ENCODE assay signal across 8 mouse cellular contexts in the genomic region with DNA sequence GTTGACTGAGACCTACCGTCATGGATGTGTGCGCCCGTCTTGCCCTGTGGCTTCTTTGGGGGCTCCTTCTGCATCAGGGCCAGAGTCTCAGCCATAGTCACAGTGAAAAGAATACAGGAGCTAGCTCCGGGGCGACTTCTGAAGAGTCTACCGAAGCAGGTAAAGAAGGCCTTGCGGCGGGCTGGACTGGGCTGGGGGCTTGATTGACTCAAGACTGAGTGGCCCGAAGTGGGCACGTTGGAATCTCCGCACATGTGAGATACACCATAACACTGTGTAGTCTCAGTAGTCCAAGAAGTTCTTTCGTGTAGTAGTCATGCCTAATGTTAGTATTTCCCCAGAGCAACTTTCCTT. TPM values are rescaled to one million over a fixed set of nuclear protein-coding genes. Genes with fewer than 3 reads are reported as not detected.
DNase-seq lines count a peak whose midpoint lies in the region; ATAC-seq and TF ChIP-seq lines count a peak whose summit lies in the region.

No protein-coding gene starts in this region.

- H3K27me3 ChIP-seq in heart, embryonic 13.5 days (replicated peaks) = peaks cover 28% of the 10 kb centered on the region
- H3K27me3 ChIP-seq in ES-Bruce4 (ENCODE audit: control insufficient read depth, insufficient read depth, low read length, poor library complexity, severe bottlenecking) = no peaks in the 10 kb centered on the region; the same call in 1 of the 2 replicates
- H3K27me3 ChIP-seq in forebrain, embryonic 15.5 days = no peaks in the 10 kb centered on the region
- H3K27me3 ChIP-seq in liver, embryonic 16.5 days (ENCODE audit: control insufficient read depth, insufficient read depth, low read depth, low read length) = no peaks in the 10 kb centered on the region

- no peak for ATAC-seq in heart, embryonic 13.5 days (ENCODE audit: extremely low read depth, insufficient number of reproducible peaks, low FRiP score, low TSS enrichment)
- ATAC-seq in forebrain, embryonic 15.5 days (replicated peaks) = no peak
- no peak for ATAC-seq in liver, embryonic 16.5 days (ENCODE audit: low read depth)

- no peaks in the 10 kb centered on the region for H3K36me3 ChIP-seq in heart, embryonic 13.5 days
- no peaks in the 10 kb centered on the region for H3K36me3 ChIP-seq in ES-Bruce4 (ENCODE audit: control insufficient read depth, insufficient read depth, low read length, poor library complexity, severe bottlenecking)
- H3K36me3 ChIP-seq in forebrain, embryonic 15.5 days = no peaks in the 10 kb centered on the region
- no peaks in the 10 kb centered on the region for H3K36me3 ChIP-seq in liver, embryonic 16.5 days (ENCODE audit: control insufficient read depth, insufficient read depth)

- TF ChIP-seq POLR2A in ES-Bruce4 (IDR thresholded peaks at IDR 0.05; ENCODE audit: insufficient read depth, low read length) = no peak

- WGBS in heart, embryonic 13.5 days = 9% methylated on average over 12 of the region's 12 CpGs
- WGBS in forebrain, embryonic 15.5 days = 3% methylated on average over 12 of the region's 12 CpGs
- WGBS in liver, embryonic 16.5 days (ENCODE audit: insufficient replicate concordance) = 2% methylated on average over 12 of the region's 12 CpGs

- intact Hi-C loops in heart, postnatal 10 days (cut with DNase I) = no loop called here
- intact Hi-C loops in left cerebral cortex, postnatal 14 days (cut with DNase I) = no loop called here

- H3K27ac ChIP-seq in heart, embryonic 13.5 days (replicated peaks) = no peak overlapping the region
- no peak overlapping the region for H3K27ac ChIP-seq in ES-Bruce4 (ENCODE audit: insufficient read depth, low read length)
- no peak overlapping the region for H3K27ac ChIP-seq in forebrain, embryonic 15.5 days (replicated peaks)
- H3K27ac ChIP-seq in liver, embryonic 16.5 days (ENCODE audit: low read length) = peak overlapping the region; percentile 75

- peak overlapping the region; percentile 88 for H3K9ac ChIP-seq in heart, embryonic 13.5 days
- H3K9ac ChIP-seq in ES-Bruce4 (ENCODE audit: low read depth, poor library complexity, severe bottlenecking) = peak overlapping the region; percentile 67
- peak overlapping the region; percentile 67 for H3K9ac ChIP-seq in forebrain, embryonic 15.5 days (replicated peaks)
- H3K9ac ChIP-seq in liver, embryonic 16.5 days (ENCODE audit: low read depth, low read length) = peak overlapping the region; percentile 87

- no peaks in the 10 kb centered on the region for H3K9me3 ChIP-seq in heart, embryonic 13.5 days
- H3K9me3 ChIP-seq in ES-Bruce4 (replicated peaks; ENCODE audit: control insufficient read depth, insufficient read depth, low read length, poor library complexity, severe bottlenecking) = no peaks in the 10 kb centered on the region
- no peaks in the 10 kb centered on the region for H3K9me3 ChIP-seq in forebrain, embryonic 15.5 days
- H3K9me3 ChIP-seq in liver, embryonic 16.5 days (replicated peaks; ENCODE audit: control insufficient read depth, low read length) = no peaks in the 10 kb centered on the region

- H3K4me1 ChIP-seq in heart, embryonic 13.5 days = peaks cover 33% of the 10 kb centered on the region
- no peaks in the 10 kb centered on the region for H3K4me1 ChIP-seq in ES-Bruce4 (ENCODE audit: control insufficient read depth, insufficient read depth, low read length)
- peaks cover 11% of the 10 kb centered on the region for H3K4me1 ChIP-seq in forebrain, embryonic 15.5 days
- peaks cover 46% of the 10 kb centered on the region for H3K4me1 ChIP-seq in liver, embryonic 16.5 days (ENCODE audit: control insufficient read depth, low read depth, low read length)

- no peak for TF ChIP-seq EP300 in ES-Bruce4 (IDR thresholded peaks at IDR 0.05; ENCODE audit: insufficient read depth, low read depth, low read length)

- peak overlapping the region; percentile 85 for H3K4me3 ChIP-seq in heart, embryonic 13.5 days
- H3K4me3 ChIP-seq in ES-Bruce4 (ENCODE audit: low read depth, low read length) = peak overlapping the region; percentile 91
- peak overlapping the region; percentile 79 for H3K4me3 ChIP-seq in forebrain, embryonic 15.5 days
- peak overlapping the region; percentile 90 for H3K4me3 ChIP-seq in liver, embryonic 16.5 days (ENCODE audit: low read depth, low read length)

- no peak for DNase-seq in heart, postnatal 10 days
- DNase-seq in left cerebral cortex, postnatal 14 days (ENCODE audit: low spot score in 2 of 2) = no peak
- DNase-seq in layer of hippocampus, adult 11-12 months (ENCODE audit: low spot score) = no peak
- DNase-seq in frontal cortex, postnatal 14 days (ENCODE audit: low spot score in 2 of 2) = no peak

- peak overlapping the region; percentile 88 for H3K4me2 ChIP-seq in heart, embryonic 13.5 days
- peak overlapping the region; percentile 87 for H3K4me2 ChIP-seq in forebrain, embryonic 15.5 days (replicated peaks)
- peak overlapping the region; percentile 92 for H3K4me2 ChIP-seq in liver, embryonic 16.5 days (ENCODE audit: low read depth, low read length)

- TF ChIP-seq CTCF in ES-Bruce4 (IDR thresholded peaks at IDR 0.05; ENCODE audit: low read depth, low read length) = no peak

RNA-seq across cellular contexts. Expression of gene Stim1, which starts 0.8 kb away (rescaled TPM):
- 11.7 and 13.0 TPM in 2 replicates for polyA plus RNA-seq in heart, embryonic 13.5 days (2015; fragmentation: Nextera tagmentation; extraction: Ambion mirVana)
- total RNA-seq in heart, postnatal 10 days (2021) = 10 to 100 TPM; 23.4 to 30.7 TPM
- 26.0 and 28.9 TPM in 2 replicates for polyA plus RNA-seq in ES-Bruce4 (2011; ENCODE audit: insufficient read depth, insufficient read length, low read depth, missing spikeins)
- polyA plus RNA-seq in forebrain, embryonic 15.5 days (2015; fragmentation: Nextera tagmentation; extraction: Ambion mirVana) = 9.6 and 11.1 TPM in 2 replicates
- 15.8 and 16.2 TPM in 2 replicates for polyA plus RNA-seq in liver, embryonic 16.5 days (2015; fragmentation: Nextera tagmentation; extraction: Ambion mirVana)
- 10 to 100 TPM; 84.7 to 88.7 TPM for total RNA-seq in left cerebral cortex, postnatal 14 days (2021)

RNA-seq across cellular contexts. Expression of gene Rhog, which starts 12.5 kb away (rescaled TPM):
- polyA plus RNA-seq in heart, embryonic 13.5 days (2015; fragmentation: Nextera tagmentation; extraction: Ambion mirVana) = 43.8 and 46.5 TPM in 2 replicates
- total RNA-seq in heart, postnatal 10 days (2021) = 10 to 100 TPM; 40.8 to 42.2 TPM
- 20.0 and 20.4 TPM in 2 replicates for polyA plus RNA-seq in ES-Bruce4 (2011; ENCODE audit: insufficient read depth, insufficient read length, low read depth, missing spikeins)
- polyA plus RNA-seq in forebrain, embryonic 15.5 days (2015; fragmentation: Nextera tagmentation; extraction: Ambion mirVana) = 16.7 and 19.6 TPM in 2 replicates
- polyA plus RNA-seq in liver, embryonic 16.5 days (2015; fragmentation: Nextera tagmentation; extraction: Ambion mirVana) = 49.5 and 56.3 TPM in 2 replicates
- 10 to 100 TPM; 19.5 to 26.0 TPM for total RNA-seq in left cerebral cortex, postnatal 14 days (2021)

RNA-seq across cellular contexts. Expression of gene Pgap2, which starts 58.4 kb away (rescaled TPM):
- polyA plus RNA-seq in heart, embryonic 13.5 days (2015; fragmentation: Nextera tagmentation; extraction: Ambion mirVana) = 56.3 and 61.3 TPM in 2 replicates
- total RNA-seq in heart, postnatal 10 days (2021) = 10 to 100 TPM; 55.2 to 58.0 TPM
- polyA plus RNA-seq in ES-Bruce4 (2011; ENCODE audit: insufficient read depth, insufficient read length, low read depth, missing spikeins) = 48.9 and 55.0 TPM in 2 replicates
- 52.9 and 54.1 TPM in 2 replicates for polyA plus RNA-seq in forebrain, embryonic 15.5 days (2015; fragmentation: Nextera tagmentation; extraction: Ambion mirVana)
- 24.8 and 25.2 TPM in 2 replicates for polyA plus RNA-seq in liver, embryonic 16.5 days (2015; fragmentation: Nextera tagmentation; extraction: Ambion mirVana)
- 10 to 100 TPM; 26.3 to 27.6 TPM for total RNA-seq in left cerebral cortex, postnatal 14 days (2021)

RNA-seq across cellular contexts. Expression of gene Nup98, which starts 58.4 kb away (rescaled TPM):
- polyA plus RNA-seq in heart, embryonic 13.5 days (2015; fragmentation: Nextera tagmentation; extraction: Ambion mirVana) = 21.1 and 22.0 TPM in 2 replicates
- total RNA-seq in heart, postnatal 10 days (2021) = 10 to 100 TPM; 39.9 to 40.5 TPM
- 118 and 119 TPM in 2 replicates for polyA plus RNA-seq in ES-Bruce4 (2011; ENCODE audit: insufficient read depth, insufficient read length, low read depth, missing spikeins)
- polyA plus RNA-seq in forebrain, embryonic 15.5 days (2015; fragmentation: Nextera tagmentation; extraction: Ambion mirVana) = 24.2 and 24.7 TPM in 2 replicates
- 14.0 and 14.5 TPM in 2 replicates for polyA plus RNA-seq in liver, embryonic 16.5 days (2015; fragmentation: Nextera tagmentation; extraction: Ambion mirVana)
- total RNA-seq in left cerebral cortex, postnatal 14 days (2021) = 10 to 100 TPM; 32.2 to 37.2 TPM
